Mouse (Mus musculus): Measurements from ENCODE around the gene Hapln1. TPM values are rescaled to one million over a fixed set of nuclear protein-coding genes. Genes with fewer than 3 reads are reported as not detected.

Hapln1 gene
- polyA plus RNA-seq, 1 experiment: 0.33 TPM

DNA sequence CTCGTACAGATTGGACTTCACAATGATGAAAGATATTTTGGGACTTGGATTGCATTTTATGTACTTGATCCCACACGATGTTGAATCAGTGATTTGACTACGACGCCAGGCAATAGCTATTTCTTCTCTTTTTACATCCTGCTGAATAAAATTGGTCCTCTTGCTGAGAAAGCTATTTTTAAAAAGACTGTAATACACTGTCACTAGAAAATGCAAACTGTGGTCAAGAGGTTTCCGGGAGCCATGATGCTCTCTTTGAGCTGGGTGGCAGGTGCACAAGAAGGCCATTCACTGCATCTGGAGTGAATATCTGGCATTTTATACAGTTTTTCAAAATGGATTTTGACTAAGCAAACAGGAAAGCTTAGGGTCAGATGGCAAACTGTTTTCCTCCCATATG, 24.9 kb downstream of the Hapln1 start:
- Histone ChIP-seq H3K4me1 (ENCODE audit: control insufficient read depth, insufficient read depth, low read length) (no peaks in the 10 kb centered on the region), H3K27ac (ENCODE audit: insufficient read depth, low read depth, low read length) (no peak overlapping the region), H3K27me3 (replicated peaks; ENCODE audit: control insufficient read depth, insufficient read depth, low read length) (no peaks in the 10 kb centered on the region), H3K4me3 (ENCODE audit: insufficient read depth, low read depth, low read length) (no peak overlapping the region), H3K36me3 (ENCODE audit: control insufficient read depth, insufficient read depth, low read length) (no peaks in the 10 kb centered on the region)
- DNase-seq: no peak
- WGBS: 86% methylated on average over 5 of the region's 5 CpGs
- TF ChIP-seq CTCF (conservative IDR thresholded peaks at IDR 0.05; ENCODE audit: insufficient read depth, insufficient read length, low read depth, low read length) (no peak), POLR2A (IDR thresholded peaks at IDR 0.05; ENCODE audit: low read depth, low read length) (no peak)

DNA sequence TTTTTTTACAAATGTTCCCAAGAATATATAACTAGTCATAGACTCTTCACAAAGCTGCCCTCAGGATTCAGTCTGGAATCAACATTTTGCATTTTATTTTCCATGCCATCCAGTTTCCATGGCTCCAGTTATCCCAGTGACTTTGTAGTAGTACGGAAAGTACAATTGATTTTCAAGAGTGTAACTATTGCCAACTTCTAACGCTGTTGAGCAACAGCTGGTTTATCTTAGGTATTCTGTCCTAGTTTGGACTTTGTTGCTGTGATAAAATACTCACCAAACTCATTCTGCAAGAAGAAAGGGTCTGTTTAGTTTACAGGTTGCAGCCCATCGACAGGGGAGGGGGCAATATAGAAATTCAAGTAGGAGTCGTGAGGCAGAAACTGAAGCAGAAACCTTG, 26.7 kb downstream of the Hapln1 start:
- H3K4me1 ChIP-seq (ENCODE audit: control insufficient read depth, insufficient read depth, low read length): no peaks in the 10 kb centered on the region
- no peaks in the 10 kb centered on the region for H3K27me3 ChIP-seq (replicated peaks; ENCODE audit: control insufficient read depth, insufficient read depth, low read length)
- DNase-seq: no peak
- no peaks in the 10 kb centered on the region for H3K36me3 ChIP-seq (ENCODE audit: control insufficient read depth, insufficient read depth, low read length)
- 67% methylated on average over 4 of the region's 4 CpGs for WGBS
- H3K27ac ChIP-seq (ENCODE audit: insufficient read depth, low read depth, low read length): no peak overlapping the region
- no peak overlapping the region for H3K4me3 ChIP-seq (ENCODE audit: insufficient read depth, low read depth, low read length)
- TF ChIP-seq CTCF (conservative IDR thresholded peaks at IDR 0.05; ENCODE audit: insufficient read depth, insufficient read length, low read depth, low read length) (no peak), POLR2A (IDR thresholded peaks at IDR 0.05; ENCODE audit: low read depth, low read length) (no peak)

DNA sequence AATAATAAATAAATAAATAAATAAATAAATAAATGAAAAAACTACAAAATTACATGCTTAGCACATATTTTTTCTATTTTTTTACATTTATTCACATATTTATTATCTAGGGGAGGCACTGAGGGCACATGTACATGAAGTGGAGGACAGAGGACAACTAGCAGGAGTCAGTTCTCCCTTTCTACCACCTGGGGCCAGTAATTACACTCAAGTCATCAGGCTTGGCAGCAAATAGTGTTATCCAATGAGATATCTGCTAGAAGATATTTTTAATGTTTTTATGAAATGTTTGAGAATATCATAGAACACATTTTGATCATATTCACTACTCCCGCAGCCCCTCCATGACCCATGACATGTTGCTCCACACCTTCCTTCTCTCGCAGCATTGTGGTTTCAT, 39.5 kb downstream of the Hapln1 start:
- TF ChIP-seq CTCF (conservative IDR thresholded peaks at IDR 0.05; ENCODE audit: insufficient read depth, insufficient read length, low read depth, low read length) (no peak), POLR2A (IDR thresholded peaks at IDR 0.05; ENCODE audit: low read depth, low read length) (no peak)
- no peaks in the 10 kb centered on the region for H3K27me3 ChIP-seq (replicated peaks; ENCODE audit: control insufficient read depth, insufficient read depth, low read length)
- no peak overlapping the region for H3K27ac ChIP-seq (ENCODE audit: insufficient read depth, low read depth, low read length)
- WGBS: 99% methylated on average over 2 of the region's 2 CpGs
- H3K4me1 ChIP-seq (ENCODE audit: control insufficient read depth, insufficient read depth, low read length): no peaks in the 10 kb centered on the region
- DNase-seq: no peak
- no peaks in the 10 kb centered on the region for H3K36me3 ChIP-seq (ENCODE audit: control insufficient read depth, insufficient read depth, low read length)
- H3K4me3 ChIP-seq (ENCODE audit: insufficient read depth, low read depth, low read length): no peak overlapping the region

DNA sequence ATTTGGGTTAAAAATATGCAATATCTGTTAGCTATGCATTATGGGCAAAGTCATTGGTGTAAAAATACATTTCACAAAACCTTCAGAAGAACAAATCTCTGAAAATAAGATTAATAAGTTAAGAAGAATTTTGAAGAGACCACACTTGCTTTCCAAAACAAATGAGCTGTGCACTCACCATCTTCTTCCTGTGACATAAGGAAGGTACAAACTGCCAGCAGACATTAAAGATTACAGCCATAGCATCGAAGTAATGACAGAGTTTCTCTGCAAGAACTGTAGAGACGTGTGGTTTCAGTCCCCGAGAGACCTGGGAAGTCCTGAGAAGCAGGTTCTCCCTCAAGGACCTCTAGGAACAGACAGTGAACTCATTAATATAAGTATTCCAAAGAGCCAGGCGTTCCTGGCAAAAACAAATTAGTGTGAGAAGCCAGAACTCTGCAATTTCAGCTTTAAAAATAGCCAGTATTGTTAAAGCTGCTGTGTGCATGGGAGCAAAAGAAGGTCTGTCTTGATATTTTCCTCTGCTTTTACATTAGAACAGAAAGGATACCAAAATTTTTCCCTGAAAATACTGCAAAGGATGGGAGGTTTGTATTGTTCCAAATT, 43.6 kb downstream of the Hapln1 start:
- Histone ChIP-seq H3K4me1 (ENCODE audit: control insufficient read depth, insufficient read depth, low read length) (peaks cover 6% of the 10 kb centered on the region; the same call in 1 of the 2 replicates), H3K36me3 (ENCODE audit: control insufficient read depth, insufficient read depth, low read length) (no peaks in the 10 kb centered on the region), H3K27ac (ENCODE audit: insufficient read depth, low read depth, low read length) (no peak overlapping the region), H3K4me3 (ENCODE audit: insufficient read depth, low read depth, low read length) (no peak overlapping the region), H3K27me3 (replicated peaks; ENCODE audit: control insufficient read depth, insufficient read depth, low read length) (no peaks in the 10 kb centered on the region)
- WGBS: 70% methylated on average over 4 of the region's 4 CpGs
- no peak for DNase-seq
- no peak for TF ChIP-seq CTCF (conservative IDR thresholded peaks at IDR 0.05; ENCODE audit: insufficient read depth, insufficient read length, low read depth, low read length)
- TF ChIP-seq POLR2A (IDR thresholded peaks at IDR 0.05; ENCODE audit: low read depth, low read length): no peak

DNA sequence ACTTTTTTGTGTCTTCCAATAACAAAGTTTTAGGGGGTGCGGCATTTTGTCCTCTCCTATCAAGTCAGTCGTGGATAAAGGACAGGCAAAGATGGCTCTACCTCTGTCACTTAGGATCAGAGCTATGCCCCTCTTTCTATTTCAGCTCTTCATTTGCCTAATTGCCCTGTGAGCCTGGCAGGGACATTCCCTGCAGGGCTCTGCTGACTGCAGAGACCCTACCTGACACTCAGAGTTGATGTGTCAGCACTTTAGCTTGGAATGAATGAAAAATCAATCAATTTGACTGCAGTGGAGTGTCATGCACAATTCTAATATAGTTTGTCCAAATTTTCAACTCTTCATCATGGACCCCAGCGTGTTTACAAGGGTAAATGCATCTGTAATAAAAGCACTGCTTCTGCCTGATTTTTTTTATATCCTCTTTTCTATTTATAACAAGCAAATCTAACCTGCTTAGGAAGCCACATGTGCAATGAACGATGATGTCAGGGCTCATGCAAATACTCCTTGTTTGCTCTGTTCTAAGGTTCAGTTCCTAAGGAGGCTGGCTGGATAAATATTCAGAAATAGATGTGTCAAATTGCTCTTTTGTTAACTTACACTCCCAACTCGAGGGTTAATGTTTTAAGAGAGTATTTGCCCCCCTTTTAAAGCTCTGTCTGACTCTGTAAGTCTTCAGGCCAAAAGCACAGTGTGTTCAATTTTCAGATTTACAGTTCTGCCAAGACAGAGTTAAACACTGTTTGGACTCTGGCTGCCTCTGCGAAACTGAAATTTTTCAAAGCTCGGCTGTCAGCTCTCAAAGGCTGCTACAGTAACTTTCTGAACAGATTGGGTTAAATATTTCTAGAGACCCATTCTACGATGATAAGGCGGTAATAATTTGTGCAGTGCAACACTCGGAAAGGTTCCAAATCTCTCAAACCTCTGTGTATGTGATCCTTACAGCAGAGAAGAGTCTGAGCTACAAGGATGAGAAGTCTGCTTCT, 44.4 kb downstream of the Hapln1 start:
- no peaks in the 10 kb centered on the region for H3K36me3 ChIP-seq (ENCODE audit: control insufficient read depth, insufficient read depth, low read length)
- WGBS: 37% methylated on average over 10 of the region's 10 CpGs
- H3K27me3 ChIP-seq (replicated peaks; ENCODE audit: control insufficient read depth, insufficient read depth, low read length): no peaks in the 10 kb centered on the region
- TF ChIP-seq POLR2A (IDR thresholded peaks at IDR 0.05; ENCODE audit: low read depth, low read length) (no peak), CTCF (conservative IDR thresholded peaks at IDR 0.05; ENCODE audit: insufficient read depth, insufficient read length, low read depth, low read length) (no peak)
- H3K4me1 ChIP-seq (ENCODE audit: control insufficient read depth, insufficient read depth, low read length): peaks cover 6% of the 10 kb centered on the region; the same call in 1 of the 2 replicates
- H3K27ac ChIP-seq (ENCODE audit: insufficient read depth, low read depth, low read length): no peak overlapping the region
- peak; percentile 11 for DNase-seq
- no peak overlapping the region for H3K4me3 ChIP-seq (ENCODE audit: insufficient read depth, low read depth, low read length)

DNA sequence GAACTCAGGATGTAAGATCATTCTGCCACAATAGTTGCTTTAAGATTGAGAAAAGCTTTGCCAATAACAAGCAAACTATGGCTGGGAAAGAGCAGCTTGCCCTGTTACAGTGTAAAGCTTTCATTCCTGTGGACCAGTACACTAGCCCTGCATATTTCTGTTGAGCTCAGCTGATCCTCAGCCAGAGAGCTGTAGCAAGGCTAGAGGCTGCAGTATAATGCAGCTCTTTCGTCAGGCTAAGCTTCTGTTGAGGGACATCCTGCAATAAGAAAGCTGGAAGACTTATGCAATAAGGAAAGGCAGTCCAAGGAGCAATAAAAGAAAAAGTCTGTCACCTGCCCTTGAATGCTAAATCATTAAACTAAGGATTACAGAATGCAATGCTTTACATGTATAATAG, 45.5 kb downstream of the Hapln1 start:
- Histone ChIP-seq H3K4me1 (ENCODE audit: control insufficient read depth, insufficient read depth, low read length) (peaks cover 6% of the 10 kb centered on the region; the same call in 1 of the 2 replicates), H3K36me3 (ENCODE audit: control insufficient read depth, insufficient read depth, low read length) (no peaks in the 10 kb centered on the region), H3K27me3 (replicated peaks; ENCODE audit: control insufficient read depth, insufficient read depth, low read length) (no peaks in the 10 kb centered on the region), H3K27ac (ENCODE audit: insufficient read depth, low read depth, low read length) (no peak overlapping the region), H3K4me3 (ENCODE audit: insufficient read depth, low read depth, low read length) (no peak overlapping the region)
- TF ChIP-seq POLR2A (IDR thresholded peaks at IDR 0.05; ENCODE audit: low read depth, low read length) (no peak), CTCF (conservative IDR thresholded peaks at IDR 0.05; ENCODE audit: insufficient read depth, insufficient read length, low read depth, low read length) (no peak)
- DNase-seq: peak; percentile 17
- 27% methylated on average over 1 of the region's 1 CpGs for WGBS

DNA sequence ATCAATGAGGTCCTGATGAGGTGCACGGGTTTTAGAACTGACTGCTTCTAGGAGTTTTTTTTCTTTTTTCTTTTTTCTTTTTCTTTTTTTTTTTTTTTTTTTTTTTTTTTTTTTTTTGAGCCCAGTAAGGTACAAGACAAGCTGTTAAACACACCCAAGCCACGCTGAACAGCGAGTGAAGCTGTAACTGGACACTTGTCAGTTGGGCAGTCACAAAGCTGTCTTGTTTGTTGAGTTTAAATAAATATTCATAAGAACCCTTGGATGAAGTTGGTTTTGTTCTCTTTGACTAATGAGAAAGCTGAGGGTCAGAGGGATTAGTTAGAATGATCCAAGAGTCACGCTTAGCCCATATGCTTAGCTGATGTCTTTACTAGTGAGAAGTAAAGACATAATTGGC, 55.5 kb downstream of the Hapln1 start:
- Histone ChIP-seq H3K27me3 (replicated peaks; ENCODE audit: control insufficient read depth, insufficient read depth, low read length) (no peaks in the 10 kb centered on the region), H3K27ac (ENCODE audit: insufficient read depth, low read depth, low read length) (no peak overlapping the region), H3K4me3 (ENCODE audit: insufficient read depth, low read depth, low read length) (no peak overlapping the region), H3K36me3 (ENCODE audit: control insufficient read depth, insufficient read depth, low read length) (no peaks in the 10 kb centered on the region), H3K4me1 (ENCODE audit: control insufficient read depth, insufficient read depth, low read length) (no peaks in the 10 kb centered on the region)
- WGBS: 82% methylated on average over 4 of the region's 4 CpGs
- TF ChIP-seq CTCF (conservative IDR thresholded peaks at IDR 0.05; ENCODE audit: insufficient read depth, insufficient read length, low read depth, low read length) (no peak), POLR2A (IDR thresholded peaks at IDR 0.05; ENCODE audit: low read depth, low read length) (no peak)
- DNase-seq: no peak
